Mouse (Mus musculus) C2C12 (cell line): ENCODE measurements around the gene Gm49318.

Source experiments
- CEBPB ChIP-seq: IDR thresholded peaks from one replicate; pipeline ENCODE4 v1.6.1; 2011; ENCODE audit warnings: low read depth, mild to moderate bottlenecking, control low read depth, moderate library complexity
- CTCF ChIP-seq: IDR thresholded peaks from one replicate; pipeline ENCODE4 v1.5.1; 2011; ENCODE audit not compliant: control insufficient read depth, insufficient read depth, insufficient read length
- FOSL1 ChIP-seq: IDR thresholded peaks from one replicate; pipeline ENCODE4 v1.8.0; 2011; ENCODE audit warnings: mild to moderate bottlenecking, low read length; ENCODE audit not compliant: poor library complexity, insufficient read depth, severe bottlenecking
- MAX ChIP-seq: IDR thresholded peaks from one replicate; pipeline ENCODE4 v1.6.1; 2011; ENCODE audit warnings: mild to moderate bottlenecking, control low read depth
- MYOD1 ChIP-seq: IDR thresholded peaks from one replicate; pipeline ENCODE4 v1.6.1; 2011; ENCODE audit warnings: low read depth; ENCODE audit not compliant: control insufficient read depth, insufficient read length
- MYOG ChIP-seq: IDR thresholded peaks from one replicate; pipeline ENCODE4 v1.6.1; 2011; ENCODE audit not compliant: control insufficient read depth, insufficient read length; ENCODE audit errors: extremely low read depth
- USF1 ChIP-seq: IDR thresholded peaks from one replicate; pipeline ENCODE4 v1.6.1; 2011; ENCODE audit warnings: low read depth, mild to moderate bottlenecking, control low read depth, moderate library complexity

DNA sequence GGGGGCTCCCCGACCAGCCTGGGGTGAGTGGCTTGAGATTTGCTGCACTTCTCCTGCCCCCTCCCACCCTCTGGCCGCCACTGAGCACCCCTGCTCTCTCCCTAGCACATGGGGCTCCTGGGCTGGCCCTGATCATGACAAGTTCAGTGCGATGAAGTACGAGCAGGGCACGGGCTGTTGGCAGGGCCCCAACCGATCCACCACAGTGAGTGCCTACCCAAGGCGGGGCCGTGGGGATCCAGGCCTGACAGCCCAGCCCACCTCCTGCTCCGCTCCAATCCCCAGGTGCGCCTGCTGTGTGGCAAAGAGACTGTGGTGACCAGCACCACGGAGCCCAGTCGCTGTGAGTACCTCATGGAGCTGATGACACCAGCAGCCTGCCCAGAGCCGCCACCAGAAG lies 58.3 kb downstream of the Gm49318 start:
- TF ChIP-seq MAX, result no peak
- no peak for TF ChIP-seq CTCF
- no peak for TF ChIP-seq USF1
- no peak for TF ChIP-seq MYOG
- TF ChIP-seq CEBPB, result no peak
- TF ChIP-seq MYOD1, result no peak
- TF ChIP-seq FOSL1, result no peak
